Mouse (Mus musculus) limb, embryonic 15.5 days (tissue): ENCODE data around the gene Tmem101. TPM values are rescaled to one million over a fixed set of nuclear protein-coding genes. Genes with fewer than 3 reads are reported as not detected.

Experiments
- ATAC-seq: fragments of 200-750 bp; cut with Nextera tagmentation; 2 replicates; pipeline ENCODE4 v1.8.0; 2017; ENCODE audit warnings: low read depth, moderate TSS enrichment; ENCODE audit not compliant: insufficient number of reproducible peaks, low FRiP score, low TSS enrichment
- H3K27ac ChIP-seq: fragments of 300-500 bp; sonication (generic); 2 replicates; pipeline ENCODE4 v1.5.1; 2015; ENCODE audit warnings: moderate library complexity, mild to moderate bottlenecking, inconsistent platforms
- H3K27me3 ChIP-seq: fragments of 300-500 bp; sonication (generic); 2 replicates; pipeline ENCODE4 v1.6.1; 2015; ENCODE audit warnings: inconsistent platforms
- H3K36me3 ChIP-seq: fragments of 300-500 bp; sonication (generic); 2 replicates; pipeline ENCODE4 v1.6.1; 2015; ENCODE audit warnings: inconsistent platforms
- H3K4me1 ChIP-seq: fragments of 300-500 bp; sonication (generic); 2 replicates; pipeline ENCODE4 v1.6.1; 2015; ENCODE audit warnings: inconsistent platforms
- H3K4me2 ChIP-seq: fragments of 300-500 bp; sonication (generic); 2 replicates; pipeline ENCODE4 v1.6.1; 2015; ENCODE audit warnings: mild to moderate bottlenecking, inconsistent platforms
- H3K4me3 ChIP-seq: fragments of 300-500 bp; sonication (generic); 2 replicates; pipeline ENCODE4 v1.5.1; 2015; ENCODE audit warnings: mild to moderate bottlenecking, inconsistent platforms
- H3K9ac ChIP-seq: fragments of 300-500 bp; sonication (generic); 2 replicates; pipeline ENCODE4 v1.6.1; 2015; ENCODE audit warnings: inconsistent platforms
- H3K9me3 ChIP-seq: fragments of 300-500 bp; sonication (generic); 2 replicates; pipeline ENCODE4 v1.6.1; 2016; ENCODE audit warnings: inconsistent platforms
- WGBS: fragments of 180-500 bp; shearing (Covaris S2); methylation state at CpG from one replicate; pipeline ENCODE4 v1.1.7; 2015; 5-methylcytosine and 5-hydroxymethylcytosine counted together
- polyA plus RNA-seq: library from polyadenylated mRNA; unstranded; fragments of >200 nt; fragmentation: Nextera tagmentation; extraction: Ambion mirVana; gene quantifications from 2 replicates; pipeline ENCODE4 v1.2.1, GENCODE M21; 2015

Gene Tmem101
- polyA plus RNA-seq: 37.5 and 40.3 TPM in 2 replicates

DNA sequence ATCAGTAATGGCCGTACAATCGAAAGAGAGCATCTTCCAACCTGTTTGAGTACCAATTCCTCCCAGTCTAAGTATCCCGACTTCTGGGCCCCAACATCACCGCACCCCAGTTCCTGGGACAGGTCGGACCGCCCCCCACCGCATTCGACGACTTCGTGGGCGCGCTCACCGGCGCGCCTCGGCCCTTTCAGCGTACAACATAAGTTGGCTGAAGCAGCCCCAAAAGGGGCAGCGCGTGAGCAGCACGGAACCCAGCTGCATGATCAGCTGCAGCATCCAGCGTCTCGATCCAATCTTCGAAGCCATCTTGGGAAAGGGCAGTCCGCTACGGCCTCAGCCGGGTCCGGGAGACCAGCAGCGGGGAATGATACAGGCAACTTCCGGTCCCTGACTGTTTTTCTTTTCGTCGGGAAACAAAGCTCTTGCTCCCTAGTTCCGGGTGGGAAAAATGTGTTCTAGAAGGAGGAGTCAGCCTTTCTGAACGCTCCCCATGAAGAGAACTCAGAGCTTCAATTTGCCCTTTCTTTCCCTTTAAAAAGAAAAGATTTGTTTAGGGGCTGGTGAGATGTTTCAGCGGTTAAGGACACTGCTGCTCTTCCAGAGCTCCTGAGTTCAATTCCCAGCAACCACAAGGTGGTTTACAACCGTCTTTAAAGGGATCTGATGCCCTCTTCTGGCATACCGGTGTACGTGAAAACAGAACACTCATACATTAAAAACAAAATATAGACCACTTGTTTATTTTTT lies at the start of gene Tmem101:
Gene Tmem101 (minus strand): TSS at position 366 of the 747 bp plus-strand sequence.
- Histone ChIP-seq H3K9ac (peak within 1 kb of the TSS; percentile 58), H3K4me3 (peak within 1 kb of the TSS; percentile 73), H3K4me2 (peak within 1 kb of the TSS; percentile 62), H3K4me1 (peaks cover 9% of the 10 kb centered on the region; the same call in 1 of the 2 replicates), H3K27me3 (no peaks in the 10 kb centered on the region), H3K27ac (peak within 1 kb of the TSS; percentile 85), H3K36me3 (peaks cover 32% of the 10 kb centered on the region), H3K9me3 (no peaks in the 10 kb centered on the region)
- ATAC-seq: peak; percentile 83
- under 1% methylated on average over 37 of the region's 37 CpGs for WGBS

GRCm38 (mm10) chr11:102201408-102201821 lies 45.2 kb upstream of the Tmem101 start:
- Histone ChIP-seq H3K4me2 (no peak overlapping the region), H3K4me3 (no peak overlapping the region), H3K27ac (no peak overlapping the region), H3K27me3 (no peaks in the 10 kb centered on the region), H3K9me3 (no peaks in the 10 kb centered on the region), H3K36me3 (peaks cover 98% of the 10 kb centered on the region), H3K4me1 (peaks cover 15% of the 10 kb centered on the region), H3K9ac (no peak overlapping the region)
- 69% methylated on average over 12 of the region's 12 CpGs for WGBS
- no peak for ATAC-seq

- no peak overlapping the region for H3K9ac ChIP-seq
- peaks cover 98% of the 10 kb centered on the region for H3K36me3 ChIP-seq
- no peak overlapping the region for H3K4me2 ChIP-seq
- no peaks in the 10 kb centered on the region for H3K9me3 ChIP-seq
- no peak for ATAC-seq
- 49% methylated on average over 9 of the region's 9 CpGs for WGBS
- H3K27me3 ChIP-seq: no peaks in the 10 kb centered on the region
- H3K4me1 ChIP-seq: peaks cover 12% of the 10 kb centered on the region; the same call in 1 of the 2 replicates
- H3K4me3 ChIP-seq: no peak overlapping the region
- H3K27ac ChIP-seq: no peak overlapping the region
These were observed 43.7 kb upstream of the Tmem101 start for GRCm38 (mm10) chr11:102199856-102200255.

GRCm38 (mm10) chr11:102198245-102198644 lies 42.0 kb upstream of the Tmem101 start:
- Histone ChIP-seq H3K36me3 (peaks cover 98% of the 10 kb centered on the region), H3K4me3 (no peak overlapping the region), H3K4me1 (peaks cover 12% of the 10 kb centered on the region; the same call in 1 of the 2 replicates), H3K9ac (no peak overlapping the region), H3K27ac (no peak overlapping the region), H3K4me2 (no peak overlapping the region), H3K9me3 (no peaks in the 10 kb centered on the region), H3K27me3 (no peaks in the 10 kb centered on the region)
- ATAC-seq: no peak
- WGBS: 65% methylated on average over 6 of the region's 6 CpGs

GRCm38 (mm10) chr11:102196018-102196797 lies 40.0 kb upstream of the Tmem101 start:
- Histone ChIP-seq H3K27ac (no peak overlapping the region), H3K9ac (no peak overlapping the region), H3K4me3 (no peak overlapping the region), H3K4me1 (peaks cover 14% of the 10 kb centered on the region), H3K36me3 (peaks cover 86% of the 10 kb centered on the region), H3K4me2 (no peak overlapping the region), H3K9me3 (no peaks in the 10 kb centered on the region), H3K27me3 (no peaks in the 10 kb centered on the region)
- ATAC-seq: no peak
- WGBS: 88% methylated on average over 21 of the region's 21 CpGs

DNA sequence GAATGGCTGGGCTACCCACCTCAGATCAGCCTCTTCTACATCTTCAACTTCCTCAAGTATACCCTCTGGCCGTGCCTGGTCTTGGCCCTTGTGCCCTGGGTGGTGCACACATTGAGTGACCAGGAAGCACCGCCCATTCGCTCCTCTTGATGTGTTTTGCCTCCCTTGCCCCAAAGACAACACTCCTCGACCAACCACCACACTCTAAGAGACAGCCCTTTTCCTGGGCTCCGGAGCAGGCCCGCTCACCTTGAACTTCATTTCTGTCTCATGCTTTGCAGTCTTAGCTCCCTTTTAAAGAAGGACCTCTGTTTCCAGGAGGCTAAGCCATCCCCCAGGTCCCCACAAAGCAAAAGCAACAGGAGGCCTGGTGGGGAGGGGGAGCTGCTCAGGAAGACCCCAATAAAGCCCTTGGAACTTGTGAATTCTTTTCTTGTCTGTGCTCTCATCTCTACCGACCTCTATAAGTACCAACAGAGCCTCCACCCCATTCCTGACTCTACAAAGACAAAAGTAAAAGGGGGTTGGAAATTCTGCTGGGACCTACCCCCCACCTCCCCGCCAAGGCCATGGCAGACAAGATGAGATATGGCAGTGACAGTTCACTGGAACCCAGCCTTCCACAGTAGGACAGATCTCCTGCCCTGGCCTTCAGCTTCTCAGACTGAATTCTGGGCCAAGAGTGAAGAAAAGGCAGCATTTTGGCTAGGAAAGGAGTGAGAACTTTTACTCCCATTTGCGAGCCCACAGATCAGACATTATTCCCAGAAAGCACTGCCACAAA lies 37.6 kb upstream of the Tmem101 start:
- no peaks in the 10 kb centered on the region for H3K27me3 ChIP-seq
- H3K36me3 ChIP-seq: peaks cover 62% of the 10 kb centered on the region
- WGBS: 84% methylated on average over 9 of the region's 9 CpGs
- H3K27ac ChIP-seq: no peak overlapping the region
- no peak overlapping the region for H3K9ac ChIP-seq
- H3K4me3 ChIP-seq: no peak overlapping the region
- no peak overlapping the region for H3K4me2 ChIP-seq
- peaks cover 17% of the 10 kb centered on the region for H3K4me1 ChIP-seq
- no peaks in the 10 kb centered on the region for H3K9me3 ChIP-seq
- no peak for ATAC-seq

DNA sequence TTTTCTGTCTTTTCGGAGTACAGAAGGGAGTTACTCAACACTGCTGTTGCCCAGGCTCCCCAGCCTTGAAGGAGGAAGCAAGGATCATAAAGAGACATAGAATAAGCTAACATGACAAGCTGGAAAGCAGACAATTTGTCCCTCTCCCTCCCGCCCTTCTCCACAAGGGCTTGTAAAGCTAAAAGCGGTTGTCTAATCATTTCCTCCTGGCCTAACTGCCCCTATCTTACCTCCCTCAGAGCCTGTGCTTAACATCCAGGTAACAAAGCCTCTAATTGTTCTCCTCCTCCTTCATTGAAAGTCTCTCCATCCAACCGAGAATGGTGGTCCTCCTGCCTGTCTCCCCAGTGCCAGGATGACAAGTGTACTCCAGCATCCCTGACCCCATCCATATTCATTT lies 34.6 kb upstream of the Tmem101 start:
- peaks cover 23% of the 10 kb centered on the region for H3K4me1 ChIP-seq
- H3K9me3 ChIP-seq: no peaks in the 10 kb centered on the region
- 36% methylated on average over 4 of the region's 4 CpGs for WGBS
- H3K9ac ChIP-seq: no peak overlapping the region
- peak overlapping the region; percentile 88; the same call in 1 of the 2 replicates for H3K4me2 ChIP-seq
- 0 out of 2 replicates have a peak overlapping the region, but pooled peaks have one; percentile 19 for H3K27ac ChIP-seq
- peaks cover 32% of the 10 kb centered on the region for H3K36me3 ChIP-seq
- ATAC-seq: no peak
- H3K4me3 ChIP-seq: peak overlapping the region; percentile 60; the same call in 1 of the 2 replicates
- no peaks in the 10 kb centered on the region for H3K27me3 ChIP-seq

- H3K4me1 ChIP-seq: peaks cover 24% of the 10 kb centered on the region
- peak within 1 kb of the TSS; percentile 88 for H3K4me2 ChIP-seq
- H3K9ac ChIP-seq: peak within 1 kb of the TSS; percentile 51
- no peaks in the 10 kb centered on the region for H3K27me3 ChIP-seq
- peak within 1 kb of the TSS; percentile 75 for H3K27ac ChIP-seq
- peaks cover 21% of the 10 kb centered on the region for H3K36me3 ChIP-seq
- 1% methylated on average over 49 of the region's 50 CpGs for WGBS
- H3K9me3 ChIP-seq: no peaks in the 10 kb centered on the region
- peak within 1 kb of the TSS; percentile 60 for H3K4me3 ChIP-seq
- ATAC-seq: peak; percentile 68
These were observed 33.5 kb upstream of the Tmem101 start, which contains the start of gene G6pc3 for GRCm38 (mm10) chr11:102189461-102190436. Gene G6pc3 (plus strand): TSS chr11:102189620.

- Histone ChIP-seq H3K9ac (no peak overlapping the region), H3K4me3 (peak overlapping the region; percentile 60), H3K4me1 (peaks cover 28% of the 10 kb centered on the region), H3K27me3 (no peaks in the 10 kb centered on the region), H3K36me3 (peaks cover 13% of the 10 kb centered on the region), H3K9me3 (no peaks in the 10 kb centered on the region), H3K27ac (no peak overlapping the region), H3K4me2 (peak overlapping the region; percentile 88)
- 66% methylated on average over 6 of the region's 6 CpGs for WGBS
- no peak for ATAC-seq
These were observed 32.8 kb upstream of the Tmem101 start for GRCm38 (mm10) chr11:102188980-102189379.

DNA sequence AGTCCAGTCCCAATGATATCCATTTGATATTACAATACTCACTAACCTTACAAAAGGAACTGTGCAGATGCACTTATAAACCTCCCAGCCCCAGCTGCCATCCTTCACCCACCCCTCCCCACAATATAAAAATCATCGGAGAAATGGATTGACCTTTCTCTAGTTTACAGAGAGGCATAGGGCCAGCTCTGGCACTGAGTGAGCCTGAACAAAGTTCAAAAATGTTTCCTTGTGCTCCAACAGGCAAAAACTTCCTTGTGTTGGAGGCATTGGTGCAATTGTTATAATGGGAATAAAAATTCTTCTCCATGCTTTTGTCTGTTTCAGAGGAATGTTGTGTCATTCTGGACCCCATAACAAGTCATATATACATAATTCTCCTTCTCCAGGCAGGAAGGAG lies 30.0 kb upstream of the Tmem101 start:
- peaks cover 35% of the 10 kb centered on the region for H3K4me1 ChIP-seq
- peaks cover 7% of the 10 kb centered on the region; the same call in 1 of the 2 replicates for H3K36me3 ChIP-seq
- H3K4me2 ChIP-seq: no peak overlapping the region
- no peak overlapping the region for H3K4me3 ChIP-seq
- 71% methylated on average over 1 of the region's 1 CpGs for WGBS
- H3K9me3 ChIP-seq: no peaks in the 10 kb centered on the region
- H3K27me3 ChIP-seq: no peaks in the 10 kb centered on the region
- H3K27ac ChIP-seq: no peak overlapping the region
- H3K9ac ChIP-seq: no peak overlapping the region
- ATAC-seq: no peak
